Mouse (Mus musculus): ENCODE data around the gene Rps6ka5. TPM values are rescaled to one million over a fixed set of nuclear protein-coding genes. Genes with fewer than 3 reads are reported as not detected.

Rps6ka5 gene
- 2.6 and 2.8 TPM in 2 replicates for polyA plus RNA-seq (2016; fragmentation: Nextera tagmentation; extraction: Ambion mirVana)

DNA sequence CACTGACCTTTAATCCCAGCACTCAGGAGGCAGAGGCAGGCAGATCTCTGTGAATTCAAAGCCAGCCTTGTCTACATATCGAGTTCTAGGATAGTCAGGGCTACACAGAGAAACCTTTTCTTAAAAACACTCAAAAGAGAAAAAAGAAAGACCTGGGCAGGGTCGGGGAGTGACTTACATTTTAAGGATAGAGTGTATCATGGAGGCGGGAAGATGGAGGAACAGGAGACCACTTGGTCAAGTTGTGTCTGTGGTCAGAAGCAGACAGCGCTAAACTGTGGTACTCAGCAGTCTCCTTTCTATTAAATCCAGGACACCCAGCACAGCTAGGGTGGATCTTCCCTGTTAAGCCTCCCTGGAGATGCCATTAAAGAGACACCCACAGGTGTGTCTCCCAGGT lies at the start of gene Rps6ka5:
Gene Rps6ka5, minus strand, starts transcription at position 333 of the 400 bp plus-strand sequence.
- Histone ChIP-seq H3K4me3 (no peak within 1 kb of the TSS; the same call in 1 of the 2 replicates), H3K9me3 (no peaks in the 10 kb centered on the region), H3K27ac (no peak within 1 kb of the TSS), H3K4me1 (replicated peaks) (peaks cover 18% of the 10 kb centered on the region), H3K27me3 (ENCODE audit: insufficient read depth, poor library complexity, severe bottlenecking) (no peaks in the 10 kb centered on the region), H3K36me3 (no peaks in the 10 kb centered on the region)
- DNase-seq (ENCODE audit: low spot score): no peak
- WGBS: 89% methylated on average over 4 of the region's 4 CpGs

DNA sequence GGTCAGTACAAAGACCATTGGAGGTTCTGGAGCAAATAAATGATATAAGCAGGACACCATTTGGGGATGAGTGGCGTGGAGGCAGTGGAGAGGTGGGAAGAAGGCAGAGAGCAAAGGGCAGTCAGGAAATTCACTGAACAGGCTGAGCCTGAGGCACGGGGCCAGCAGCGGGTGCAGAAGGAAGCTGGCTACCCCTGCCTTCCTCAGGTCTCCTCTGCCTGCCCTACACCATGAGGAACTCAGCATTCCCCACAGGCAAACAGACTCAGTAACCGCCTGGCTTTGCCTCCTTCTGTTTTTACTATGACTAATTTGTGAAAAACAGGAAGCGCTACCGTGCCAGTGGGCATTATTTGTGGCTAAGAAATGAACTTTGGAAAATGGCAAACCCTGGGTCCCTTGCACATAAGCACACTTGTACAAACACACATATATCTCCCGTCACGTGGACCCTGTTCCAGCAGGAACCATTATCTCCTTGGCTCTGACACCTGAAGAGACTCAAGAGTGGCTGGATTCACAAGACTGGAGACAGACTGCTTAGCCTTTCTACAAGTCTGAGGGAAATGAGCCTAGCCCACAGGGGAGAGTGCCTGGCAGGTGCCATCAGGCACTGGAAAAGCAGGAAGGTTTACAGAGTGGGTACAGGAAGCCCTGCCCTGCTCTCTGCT lies 49.3 kb upstream of the Rps6ka5 start:
- Histone ChIP-seq H3K27me3 (ENCODE audit: insufficient read depth, poor library complexity, severe bottlenecking) (no peaks in the 10 kb centered on the region), H3K4me1 (replicated peaks) (peaks cover 11% of the 10 kb centered on the region), H3K27ac (no peak overlapping the region), H3K4me3 (no peak overlapping the region), H3K36me3 (no peaks in the 10 kb centered on the region), H3K9me3 (no peaks in the 10 kb centered on the region)
- no peak for DNase-seq (ENCODE audit: low spot score)
- 87% methylated on average over 8 of the region's 8 CpGs for WGBS

DNA sequence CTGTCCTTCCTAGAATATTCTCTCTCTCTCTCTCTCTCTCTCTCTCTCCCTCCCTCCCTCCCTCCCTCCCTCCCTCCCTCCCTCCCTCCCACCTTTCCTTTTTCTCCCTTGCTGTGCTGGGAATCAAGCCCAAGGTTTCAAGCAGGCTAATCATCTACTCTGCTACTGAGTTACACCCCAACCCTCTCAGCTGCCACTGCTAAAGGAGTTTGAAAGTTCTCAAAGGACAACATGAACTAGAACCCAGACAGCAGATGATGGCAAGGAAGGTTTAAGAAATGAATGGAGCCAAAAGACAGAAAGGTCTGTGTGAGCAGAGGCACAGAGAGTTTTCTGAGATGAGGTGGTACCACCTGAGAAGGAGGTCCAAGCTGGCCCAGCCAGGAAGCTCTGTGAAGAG lies 48.5 kb upstream of the Rps6ka5 start:
- no peak for DNase-seq (ENCODE audit: low spot score)

DNA sequence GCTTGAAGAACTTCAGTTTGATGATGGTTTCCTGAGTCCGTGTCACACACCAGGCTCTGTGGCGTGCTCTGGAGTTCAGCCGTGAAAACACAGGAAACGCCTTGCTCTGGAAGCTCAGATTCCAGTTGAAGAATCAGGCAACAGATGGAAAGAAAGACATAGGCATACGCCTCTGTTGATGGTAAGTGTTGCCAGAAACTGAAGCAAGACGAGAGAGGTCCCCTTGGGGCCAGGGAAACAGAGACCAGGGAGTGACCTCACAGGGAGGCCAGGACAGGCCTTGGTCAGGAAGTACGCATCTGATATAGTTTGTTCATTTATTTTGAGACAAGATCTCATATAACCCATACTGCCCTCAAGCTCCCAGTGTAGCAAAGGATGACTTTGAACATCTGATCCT lies 48.0 kb upstream of the Rps6ka5 start:
- Histone ChIP-seq H3K9me3 (no peaks in the 10 kb centered on the region), H3K36me3 (no peaks in the 10 kb centered on the region), H3K4me1 (replicated peaks) (peaks cover 11% of the 10 kb centered on the region), H3K27ac (no peak overlapping the region), H3K27me3 (ENCODE audit: insufficient read depth, poor library complexity, severe bottlenecking) (no peaks in the 10 kb centered on the region), H3K4me3 (no peak overlapping the region)
- 81% methylated on average over 7 of the region's 7 CpGs for WGBS
- DNase-seq (ENCODE audit: low spot score): no peak

More for the DNA sequence above, 48.5 kb upstream of the Rps6ka5 start:
- no peak overlapping the region for H3K27ac ChIP-seq
- H3K4me3 ChIP-seq: no peak overlapping the region
- H3K36me3 ChIP-seq: no peaks in the 10 kb centered on the region
- H3K27me3 ChIP-seq (ENCODE audit: insufficient read depth, poor library complexity, severe bottlenecking): no peaks in the 10 kb centered on the region
- H3K4me1 ChIP-seq (replicated peaks): peaks cover 11% of the 10 kb centered on the region
- H3K9me3 ChIP-seq: no peaks in the 10 kb centered on the region

DNA sequence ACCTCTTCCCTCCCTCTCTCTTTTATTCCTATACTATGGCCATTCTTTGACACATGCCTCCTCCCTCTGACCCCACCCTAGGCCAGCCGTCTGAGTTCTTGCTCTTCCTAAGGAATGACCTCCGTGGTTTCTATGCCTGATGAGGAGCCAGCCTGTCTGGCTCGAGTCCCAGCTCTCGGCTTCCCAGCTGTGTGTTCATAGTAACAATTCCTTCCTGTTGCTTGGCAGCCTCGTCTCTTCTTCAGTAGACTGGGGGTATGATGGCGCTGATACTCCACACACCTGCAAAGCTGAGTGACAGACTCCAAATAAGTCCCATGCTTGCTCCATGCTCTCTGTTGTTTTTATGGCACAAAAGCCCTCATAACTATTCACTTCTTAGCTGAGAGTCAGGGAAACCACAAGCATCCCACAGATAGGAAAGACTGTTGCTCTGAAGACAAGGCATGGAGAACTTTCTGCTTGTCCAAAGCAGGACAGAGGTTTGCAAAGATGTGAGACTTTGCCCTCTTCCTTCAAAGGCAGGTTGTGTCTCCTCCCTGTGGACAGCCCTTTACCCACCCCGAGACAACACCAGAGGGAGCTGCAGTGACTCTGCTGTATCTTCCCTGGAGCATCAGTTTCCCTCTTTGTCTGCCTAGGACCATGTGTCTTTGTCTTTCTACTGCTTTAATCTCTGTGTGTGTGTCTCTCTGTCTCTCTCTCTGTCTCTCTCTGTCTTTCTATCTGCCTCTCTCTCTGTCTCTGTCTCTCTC lies 45.6 kb upstream of the Rps6ka5 start:
- no peaks in the 10 kb centered on the region for H3K27me3 ChIP-seq (ENCODE audit: insufficient read depth, poor library complexity, severe bottlenecking)
- H3K36me3 ChIP-seq: no peaks in the 10 kb centered on the region
- no peak overlapping the region for H3K4me3 ChIP-seq
- WGBS: 55% methylated on average over 7 of the region's 7 CpGs
- no peaks in the 10 kb centered on the region; the same call in 1 of the 2 replicates for H3K4me1 ChIP-seq (replicated peaks)
- no peak for DNase-seq (ENCODE audit: low spot score)
- no peaks in the 10 kb centered on the region for H3K9me3 ChIP-seq
- no peak overlapping the region for H3K27ac ChIP-seq

DNA sequence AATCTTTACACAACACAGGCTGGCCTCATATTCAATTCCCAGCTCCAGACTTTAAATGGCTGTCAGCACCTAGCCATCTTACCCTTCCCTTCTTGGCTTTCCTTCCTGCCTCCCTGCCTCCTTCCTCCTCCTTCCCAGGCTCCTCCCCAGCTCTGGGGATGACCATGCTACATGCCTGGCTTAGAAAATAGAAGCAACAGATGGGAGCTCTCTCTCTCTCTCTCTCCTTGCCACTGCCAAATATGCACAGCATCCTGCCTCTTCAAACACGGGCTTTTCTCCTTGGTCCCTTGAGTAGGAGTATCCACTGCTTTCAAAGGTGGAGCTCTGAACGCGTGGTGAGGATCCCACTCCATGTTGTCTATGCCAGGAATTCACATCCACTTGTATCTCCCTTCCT lies 44.0 kb upstream of the Rps6ka5 start:
- 93% methylated on average over 3 of the region's 3 CpGs for WGBS
- DNase-seq (ENCODE audit: low spot score): no peak

DNA sequence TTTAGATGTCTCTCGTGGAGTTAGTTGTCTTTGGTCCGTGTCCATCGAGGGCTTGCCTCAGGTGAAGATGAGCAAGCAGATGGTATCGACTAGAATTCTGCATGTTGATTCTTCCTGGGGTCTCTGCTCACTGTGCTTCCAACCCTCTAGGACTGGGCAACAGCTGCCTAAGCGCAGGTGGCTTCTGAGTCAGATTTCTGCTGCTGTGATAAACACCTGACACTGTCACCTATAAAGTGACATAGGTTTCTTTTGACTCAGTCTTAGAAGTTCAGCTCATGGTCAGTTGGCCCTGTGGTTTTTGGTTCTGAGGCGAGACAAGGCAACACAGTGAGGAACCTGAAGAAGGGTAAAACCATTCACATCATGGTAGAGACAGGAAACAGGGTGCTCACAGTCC lies 43.1 kb upstream of the Rps6ka5 start:
- H3K27me3 ChIP-seq (ENCODE audit: insufficient read depth, poor library complexity, severe bottlenecking): no peaks in the 10 kb centered on the region
- H3K4me3 ChIP-seq: no peak overlapping the region
- H3K9me3 ChIP-seq: no peaks in the 10 kb centered on the region
- WGBS: 91% methylated on average over 6 of the region's 6 CpGs
- H3K27ac ChIP-seq: no peak overlapping the region
- H3K36me3 ChIP-seq: no peaks in the 10 kb centered on the region
- no peak for DNase-seq (ENCODE audit: low spot score)
- H3K4me1 ChIP-seq (replicated peaks): no peaks in the 10 kb centered on the region; the same call in 1 of the 2 replicates

More for the DNA sequence above, 44.0 kb upstream of the Rps6ka5 start:
- H3K4me3 ChIP-seq: no peak overlapping the region
- H3K36me3 ChIP-seq: no peaks in the 10 kb centered on the region
- no peaks in the 10 kb centered on the region for H3K27me3 ChIP-seq (ENCODE audit: insufficient read depth, poor library complexity, severe bottlenecking)
- no peak overlapping the region for H3K27ac ChIP-seq
- H3K4me1 ChIP-seq (replicated peaks): no peaks in the 10 kb centered on the region; the same call in 1 of the 2 replicates
- H3K9me3 ChIP-seq: no peaks in the 10 kb centered on the region

DNA sequence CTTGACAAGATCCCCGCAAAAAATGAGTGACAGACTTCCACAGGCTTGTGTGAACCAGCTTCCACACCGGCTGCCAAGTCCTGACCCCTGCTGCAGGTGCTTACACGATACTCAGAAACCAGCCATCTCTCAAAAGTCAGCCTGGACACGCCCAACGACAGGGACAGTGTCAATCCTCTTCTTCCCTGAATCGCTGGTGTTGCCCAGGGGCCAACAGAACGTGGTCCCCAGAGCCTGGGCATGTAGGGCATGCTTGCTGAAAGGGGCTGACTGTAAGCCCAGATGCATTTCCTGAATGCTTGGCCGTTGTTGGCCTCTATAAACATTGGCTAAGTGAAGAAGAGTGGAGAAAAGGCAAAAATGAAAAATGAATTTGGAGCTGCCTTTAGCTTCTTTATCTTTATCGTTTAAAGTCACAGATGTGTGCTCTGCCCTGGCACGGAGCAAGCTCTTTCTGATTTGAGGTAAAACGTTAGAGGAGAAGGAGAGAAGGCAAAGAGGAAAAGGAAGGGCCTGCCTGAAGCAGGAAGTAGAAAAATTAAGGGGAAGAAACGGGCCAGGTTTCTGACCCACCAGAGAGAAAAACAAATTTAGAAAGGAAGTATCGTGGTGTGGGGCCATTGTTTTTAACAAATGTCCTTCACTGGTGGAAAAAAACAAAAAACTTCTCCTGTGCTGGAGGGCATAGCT lies 37.7 kb upstream of the Rps6ka5 start:
- DNase-seq (ENCODE audit: low spot score): no peak
- Histone ChIP-seq H3K4me3 (no peak overlapping the region), H3K36me3 (no peaks in the 10 kb centered on the region), H3K9me3 (no peaks in the 10 kb centered on the region), H3K4me1 (replicated peaks) (peaks cover 9% of the 10 kb centered on the region), H3K27ac (no peak overlapping the region), H3K27me3 (ENCODE audit: insufficient read depth, poor library complexity, severe bottlenecking) (no peaks in the 10 kb centered on the region)
- 72% methylated on average over 13 of the region's 13 CpGs for WGBS

DNA sequence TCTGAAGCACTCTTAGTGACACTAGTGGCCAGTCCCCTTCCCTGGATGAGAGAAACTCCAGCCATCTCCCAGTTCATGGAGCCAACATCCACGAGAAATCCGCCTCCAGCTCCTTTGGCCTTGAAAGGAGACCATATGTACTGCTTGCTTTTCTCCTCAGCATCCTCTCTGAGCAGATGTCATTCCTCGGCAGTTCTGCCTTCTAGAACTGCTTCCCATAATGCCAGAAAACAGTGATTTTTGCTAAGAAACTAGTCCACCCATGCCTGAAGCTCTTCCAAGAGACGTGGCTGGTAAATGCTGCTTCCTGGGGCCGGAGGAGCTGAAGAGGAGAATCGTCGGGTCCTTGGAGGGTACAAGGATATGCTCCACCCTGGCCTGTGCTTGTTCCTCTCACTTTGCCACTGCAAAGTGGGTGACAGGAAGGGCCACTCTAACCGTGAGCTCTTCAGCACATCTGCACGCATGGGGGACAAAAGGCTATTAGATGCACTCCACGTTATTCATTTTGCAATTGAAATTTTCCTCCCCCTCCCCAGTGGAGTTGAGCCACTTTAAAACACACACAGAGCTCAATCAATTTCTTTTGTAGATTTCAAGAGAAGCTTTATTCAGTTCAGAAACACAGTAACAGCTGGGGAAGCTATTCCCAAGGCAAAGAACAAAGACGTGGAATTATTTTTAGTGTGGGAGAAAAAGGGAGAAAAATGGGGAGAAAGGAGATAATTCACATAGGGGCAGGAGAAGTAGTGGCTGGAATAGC lies 36.1 kb upstream of the Rps6ka5 start:
- Histone ChIP-seq H3K27me3 (ENCODE audit: insufficient read depth, poor library complexity, severe bottlenecking) (no peaks in the 10 kb centered on the region), H3K4me1 (replicated peaks) (peaks cover 9% of the 10 kb centered on the region), H3K27ac (no peak overlapping the region), H3K36me3 (no peaks in the 10 kb centered on the region), H3K4me3 (no peak overlapping the region), H3K9me3 (no peaks in the 10 kb centered on the region)
- DNase-seq (ENCODE audit: low spot score): no peak
- 70% methylated on average over 11 of the region's 11 CpGs for WGBS

DNA sequence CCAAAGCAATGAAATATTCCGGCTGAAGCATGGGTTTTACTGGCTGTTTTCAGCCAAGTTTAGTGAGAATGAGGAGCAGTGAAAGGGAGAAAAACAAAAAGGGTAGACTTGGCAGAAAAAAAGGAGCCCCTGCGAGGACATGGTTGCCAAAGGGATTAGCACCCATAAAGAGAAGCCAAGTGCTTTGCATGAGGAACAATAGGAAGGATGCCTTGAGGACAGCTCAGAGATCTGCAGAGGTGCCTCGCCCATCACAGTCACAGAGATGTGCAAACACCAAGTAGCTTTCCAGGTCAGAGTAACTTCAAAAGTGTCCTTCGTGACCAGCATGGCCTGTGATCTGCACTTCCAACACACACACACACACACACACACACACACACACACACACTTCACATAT lies 30.6 kb upstream of the Rps6ka5 start:
- 52% methylated on average over 4 of the region's 4 CpGs for WGBS
- Histone ChIP-seq H3K36me3 (no peaks in the 10 kb centered on the region), H3K4me1 (replicated peaks) (no peaks in the 10 kb centered on the region), H3K27ac (no peak overlapping the region), H3K27me3 (ENCODE audit: insufficient read depth, poor library complexity, severe bottlenecking) (no peaks in the 10 kb centered on the region), H3K4me3 (no peak overlapping the region), H3K9me3 (no peaks in the 10 kb centered on the region)
- no peak for DNase-seq (ENCODE audit: low spot score)

DNA sequence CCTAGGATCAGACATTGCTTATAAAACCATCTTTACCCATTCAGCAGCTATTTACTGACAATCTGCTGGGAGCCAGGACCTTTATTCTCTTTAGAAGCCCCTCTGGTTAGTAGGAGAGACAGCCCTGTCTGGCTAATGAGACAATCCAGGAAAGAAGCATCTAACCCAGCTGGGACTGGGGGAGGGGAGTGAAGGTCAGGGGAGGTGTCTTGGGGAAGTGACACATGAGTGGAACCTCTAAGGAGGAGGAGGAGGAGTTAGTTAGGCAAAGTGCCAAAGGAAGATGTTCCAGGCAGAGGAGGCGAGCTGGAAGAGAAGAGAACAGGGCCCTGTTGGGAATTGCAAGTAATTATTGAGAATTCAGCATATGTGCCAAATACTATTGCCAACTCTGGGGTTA lies 26.9 kb upstream of the Rps6ka5 start:
- H3K27me3 ChIP-seq (ENCODE audit: insufficient read depth, poor library complexity, severe bottlenecking): no peaks in the 10 kb centered on the region
- H3K4me1 ChIP-seq (replicated peaks): no peaks in the 10 kb centered on the region
- WGBS: 69% methylated on average over 1 of the region's 1 CpGs
- no peak overlapping the region for H3K27ac ChIP-seq
- H3K4me3 ChIP-seq: no peak overlapping the region
- H3K9me3 ChIP-seq: no peaks in the 10 kb centered on the region
- no peak for DNase-seq (ENCODE audit: low spot score)
- H3K36me3 ChIP-seq: no peaks in the 10 kb centered on the region

DNA sequence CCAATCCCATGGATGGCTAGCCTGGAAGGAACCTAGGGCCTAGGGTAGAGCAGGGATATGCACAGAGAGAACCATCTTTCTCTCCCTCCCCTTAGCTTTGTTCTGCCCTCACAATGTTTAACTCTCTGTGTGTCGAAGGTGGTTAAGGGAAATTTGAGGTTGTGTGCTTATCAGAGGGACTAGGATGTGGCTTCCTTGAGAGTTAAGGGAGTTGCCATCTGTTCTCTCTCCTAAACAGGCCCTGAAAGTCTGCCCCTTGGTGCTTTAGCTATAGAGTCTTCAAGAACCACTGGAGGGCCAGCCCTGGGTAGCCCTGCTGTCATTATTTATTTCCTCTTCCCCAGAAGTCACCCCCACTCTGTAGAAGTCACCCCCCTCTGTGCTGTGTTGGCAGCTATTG lies 26.2 kb upstream of the Rps6ka5 start:
- H3K4me3 ChIP-seq: no peak overlapping the region
- WGBS: 66% methylated on average over 1 of the region's 1 CpGs
- DNase-seq (ENCODE audit: low spot score): no peak
- no peaks in the 10 kb centered on the region for H3K36me3 ChIP-seq
- no peaks in the 10 kb centered on the region for H3K9me3 ChIP-seq
- no peaks in the 10 kb centered on the region for H3K4me1 ChIP-seq (replicated peaks)
- H3K27me3 ChIP-seq (ENCODE audit: insufficient read depth, poor library complexity, severe bottlenecking): no peaks in the 10 kb centered on the region
- no peak overlapping the region for H3K27ac ChIP-seq

Data from hindbrain, embryonic 10.5 days (tissue).